Mouse (Mus musculus) thymus, adult 2 months (tissue): ENCODE data around the gene Reep6. TPM values are rescaled to one million over a fixed set of nuclear protein-coding genes. Genes with fewer than 3 reads are reported as not detected.

Experiments
- DNase-seq: peaks from one replicate; pipeline ENCODE4 v3.0.0; 2021
- H3K27ac ChIP-seq: fragments of 200-500 bp; 2 replicates; pipeline ENCODE4 v1.5.1; 2012; ENCODE audit warnings: low read length, control low read depth; ENCODE audit not compliant: control insufficient read depth, insufficient read depth
- H3K27me3 ChIP-seq: fragments of 200-500 bp; 2 replicates; pipeline ENCODE4 v1.6.1; 2012; ENCODE audit warnings: mild to moderate bottlenecking, low read length, moderate library complexity, mixed read lengths; ENCODE audit not compliant: control insufficient read depth, insufficient read depth
- H3K36me3 ChIP-seq: fragments of 200-500 bp; 2 replicates; pipeline ENCODE4 v1.6.1; 2012; ENCODE audit warnings: mild to moderate bottlenecking, low read length, moderate library complexity; ENCODE audit not compliant: control insufficient read depth, insufficient read depth
- H3K4me1 ChIP-seq: fragments of 200-500 bp; replicated peaks from 2 replicates; pipeline ENCODE4 v1.6.1; 2012; ENCODE audit warnings: low read length; ENCODE audit not compliant: control insufficient read depth, insufficient read depth
- H3K4me3 ChIP-seq: fragments of 200-500 bp; 2 replicates; pipeline ENCODE4 v1.5.1; 2012; ENCODE audit warnings: mild to moderate bottlenecking, low read length, control low read depth, moderate library complexity; ENCODE audit not compliant: control insufficient read depth, insufficient read depth
- CTCF ChIP-seq: fragments of 200-500 bp; IDR thresholded peaks from 2 replicates; pipeline ENCODE4 v1.5.1; 2012; ENCODE audit warnings: mild to moderate bottlenecking, control low read depth, low read length, moderate library complexity, borderline replicate concordance; ENCODE audit not compliant: control insufficient read depth, poor library complexity, insufficient read depth; ENCODE audit errors: extremely low read depth
- POLR2A ChIP-seq: fragments of 200-500 bp; IDR thresholded peaks from 2 replicates; pipeline ENCODE4 v1.6.1; 2012; ENCODE audit warnings: mild to moderate bottlenecking, low read length, control low read depth, moderate library complexity; ENCODE audit not compliant: control insufficient read depth, poor library complexity, insufficient read depth; ENCODE audit errors: extremely low read depth
- WGBS: fragments of 180-500 bp; shearing (Covaris S2); methylation state at CpG from one replicate; pipeline ENCODE4 v1.1.7; 2018; 5-methylcytosine and 5-hydroxymethylcytosine counted together
- polyA plus RNA-seq: library from polyadenylated mRNA; depleted of rRNA; stranded (reverse); fragments of >200 nt; gene quantifications from 2 replicates; pipeline ENCODE4 v1.2.3, GENCODE M21; 2012

Gene Reep6
- polyA plus RNA-seq, 1 experiment = 2.0 TPM

- Histone ChIP-seq H3K27ac (no peak overlapping the region), H3K27me3 (no peaks in the 10 kb centered on the region; the same call in 1 of the 2 replicates), H3K4me3 (0 out of 2 replicates have a peak overlapping the region, but pooled peaks have one; percentile 5), H3K36me3 (no peaks in the 10 kb centered on the region), H3K4me1 (peaks cover 14% of the 10 kb centered on the region)
- TF ChIP-seq POLR2A (no peak), CTCF (no peak)
- DNase-seq = peak; percentile 70
- 7% methylated on average over 12 of the region's 12 CpGs for WGBS
Observed at GRCm38 (mm10) chr10:80371411-80371966, 41.7 kb downstream of the Reep6 start.

GRCm38 (mm10) chr10:80371983-80372382, 42.2 kb downstream of the Reep6 start:
- peaks cover 14% of the 10 kb centered on the region for H3K4me1 ChIP-seq
- 75% methylated on average over 9 of the region's 9 CpGs for WGBS
- TF ChIP-seq CTCF (no peak), POLR2A (no peak)
- no peak overlapping the region for H3K27ac ChIP-seq
- no peaks in the 10 kb centered on the region; the same call in 1 of the 2 replicates for H3K27me3 ChIP-seq
- no peaks in the 10 kb centered on the region for H3K36me3 ChIP-seq
- no peak overlapping the region for H3K4me3 ChIP-seq
- DNase-seq = no peak

DNA sequence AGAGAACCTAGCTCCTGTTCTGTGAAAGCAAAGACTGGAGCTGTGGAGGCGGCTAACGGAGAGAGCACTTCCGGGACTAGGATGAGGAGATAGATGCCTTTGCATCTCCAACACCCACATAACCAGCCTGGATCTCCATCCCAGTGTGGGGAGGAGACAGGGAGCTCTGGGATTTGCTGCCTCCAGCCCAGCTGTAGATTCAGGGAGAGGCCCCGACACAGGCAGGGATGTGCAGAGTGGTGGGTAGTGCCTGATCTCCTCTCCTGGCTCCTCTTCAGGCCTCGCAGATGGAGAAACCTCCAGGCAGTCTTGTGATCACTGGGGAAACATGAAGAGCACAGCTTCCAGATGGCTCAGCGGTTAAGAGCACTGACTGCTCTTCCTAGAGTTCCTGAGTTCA, 43.0 kb downstream of the Reep6 start:
- WGBS = 92% methylated on average over 6 of the region's 6 CpGs

DNA sequence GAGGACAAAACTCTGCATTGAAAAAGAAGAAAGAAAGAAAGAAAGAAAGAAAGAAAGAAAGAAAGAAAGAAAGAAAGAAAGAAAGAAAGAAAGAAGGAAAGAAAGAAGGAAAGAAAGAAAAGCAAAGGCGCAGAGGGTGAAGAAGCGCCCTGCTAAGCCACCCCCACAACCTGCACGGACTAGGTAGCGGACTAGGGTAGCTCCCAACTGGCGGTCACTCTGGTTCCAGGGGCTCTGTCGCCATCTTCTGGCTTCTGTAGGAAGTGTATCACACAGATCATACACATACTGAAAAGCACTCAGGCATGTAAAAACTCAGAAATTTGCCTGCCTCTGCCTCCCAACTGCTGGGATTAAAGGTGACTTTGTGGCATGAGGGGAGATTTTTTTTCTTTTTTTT, 44.3 kb downstream of the Reep6 start:
- peaks cover 14% of the 10 kb centered on the region for H3K4me1 ChIP-seq
- no peak overlapping the region for H3K27ac ChIP-seq
- TF ChIP-seq POLR2A (no peak), CTCF (no peak)
- no peak overlapping the region for H3K4me3 ChIP-seq
- DNase-seq = peak; percentile 75
- WGBS = 55% methylated on average over 6 of the region's 6 CpGs
- no peaks in the 10 kb centered on the region for H3K36me3 ChIP-seq
- no peaks in the 10 kb centered on the region for H3K27me3 ChIP-seq

More for the DNA sequence above, 43.0 kb downstream of the Reep6 start:
- Histone ChIP-seq H3K4me3 (no peak overlapping the region), H3K27me3 (no peaks in the 10 kb centered on the region; the same call in 1 of the 2 replicates), H3K27ac (no peak overlapping the region), H3K4me1 (peaks cover 14% of the 10 kb centered on the region), H3K36me3 (no peaks in the 10 kb centered on the region)
- no peak for DNase-seq
- TF ChIP-seq POLR2A = no peak
- no peak for TF ChIP-seq CTCF

GRCm38 (mm10) chr10:80376160-80376559, 46.4 kb downstream of the Reep6 start:
- 3% methylated on average over 7 of the region's 7 CpGs for WGBS
- peaks cover 14% of the 10 kb centered on the region for H3K4me1 ChIP-seq
- DNase-seq = peak; percentile 92
- no peak overlapping the region for H3K4me3 ChIP-seq
- H3K27ac ChIP-seq = no peak overlapping the region
- peaks cover 2% of the 10 kb centered on the region; the same call in 1 of the 2 replicates for H3K36me3 ChIP-seq
- no peak for TF ChIP-seq POLR2A
- TF ChIP-seq CTCF = peak; percentile 94
- no peaks in the 10 kb centered on the region for H3K27me3 ChIP-seq

GRCm38 (mm10) chr10:80377716-80378115, 48.0 kb downstream of the Reep6 start:
- peaks cover 13% of the 10 kb centered on the region for H3K36me3 ChIP-seq
- 58% methylated on average over 10 of the region's 10 CpGs for WGBS
- no peak overlapping the region for H3K27ac ChIP-seq
- peak; percentile 35 for DNase-seq
- no peaks in the 10 kb centered on the region for H3K27me3 ChIP-seq
- H3K4me1 ChIP-seq = peaks cover under 1% of the 10 kb centered on the region
- H3K4me3 ChIP-seq = no peak overlapping the region
- no peak for TF ChIP-seq POLR2A
- peak; percentile 86; the same call in 1 of the 2 replicates for TF ChIP-seq CTCF
